Mouse (Mus musculus): ENCODE data around the gene Iqsec2. TPM values are rescaled to one million over a fixed set of nuclear protein-coding genes. Genes with fewer than 3 reads are reported as not detected.

Iqsec2 gene
- total and polyA plus RNA-seq, 2 experiments from 2014 or later: 7.5 to 23.2 TPM

GRCm38 (mm10) chrX:152164061-152164460 is 20.0 kb downstream of the Iqsec2 start:
- TF ChIP-seq CTCF (IDR thresholded peaks at IDR 0.05; ENCODE audit: low read depth): no peak
- Histone ChIP-seq H3K27ac (ENCODE audit: low read depth, low read length) (no peak overlapping the region), H3K9ac (no peak overlapping the region), H3K4me1 (ENCODE audit: insufficient read depth) (no peaks in the 10 kb centered on the region), H3K9me3 (ENCODE audit: low read length) (no peaks in the 10 kb centered on the region), H3K4me3 (ENCODE audit: low read depth, low read length) (no peak overlapping the region), H3K27me3 (ENCODE audit: insufficient read depth, low read length) (no peaks in the 10 kb centered on the region; the same call in 1 of the 2 replicates), H3K4me2 (ENCODE audit: low read depth) (no peak overlapping the region), H3K36me3 (ENCODE audit: insufficient read depth) (no peaks in the 10 kb centered on the region)
- no peak for ATAC-seq
- DNase-seq: no peak

GRCm38 (mm10) chrX:152166161-152166560 is 22.1 kb downstream of the Iqsec2 start:
- no peak overlapping the region for H3K4me2 ChIP-seq (ENCODE audit: low read depth)
- DNase-seq (no peak), ATAC-seq (no peak)
- H3K27me3 ChIP-seq (ENCODE audit: insufficient read depth, low read length): no peaks in the 10 kb centered on the region; the same call in 1 of the 2 replicates
- no peak overlapping the region for H3K4me3 ChIP-seq (ENCODE audit: low read depth, low read length)
- H3K4me1 ChIP-seq (ENCODE audit: insufficient read depth): no peaks in the 10 kb centered on the region
- TF ChIP-seq CTCF (IDR thresholded peaks at IDR 0.05; ENCODE audit: low read depth): no peak
- whole genome bisulfite sequencing: 70% methylated on average over 6 of the region's 6 CpGs
- no peak overlapping the region for H3K9ac ChIP-seq
- no peaks in the 10 kb centered on the region for H3K36me3 ChIP-seq (ENCODE audit: insufficient read depth)
- H3K9me3 ChIP-seq (ENCODE audit: low read length): no peaks in the 10 kb centered on the region
- H3K27ac ChIP-seq (ENCODE audit: low read depth, low read length): no peak overlapping the region

- Histone ChIP-seq H3K36me3 (ENCODE audit: insufficient read depth) (no peaks in the 10 kb centered on the region), H3K9ac (no peak overlapping the region), H3K27me3 (ENCODE audit: insufficient read depth, low read length) (peaks cover 4% of the 10 kb centered on the region; the same call in 1 of the 2 replicates), H3K4me2 (ENCODE audit: low read depth) (no peak overlapping the region), H3K27ac (ENCODE audit: low read depth, low read length) (no peak overlapping the region), H3K4me1 (ENCODE audit: insufficient read depth) (no peaks in the 10 kb centered on the region), H3K9me3 (ENCODE audit: low read length) (no peaks in the 10 kb centered on the region), H3K4me3 (ENCODE audit: low read depth, low read length) (no peak overlapping the region)
- ATAC-seq (no peak), DNase-seq (no peak)
- WGBS: 84% methylated on average over 1 of the region's 1 CpGs
- TF ChIP-seq CTCF (IDR thresholded peaks at IDR 0.05; ENCODE audit: low read depth): no peak
Observed at GRCm38 (mm10) chrX:152168521-152168920, 24.5 kb downstream of the Iqsec2 start.

GRCm38 (mm10) chrX:152171041-152172026 is 27.3 kb downstream of the Iqsec2 start:
- H3K27me3 ChIP-seq (ENCODE audit: insufficient read depth, low read length): peaks cover 4% of the 10 kb centered on the region; the same call in 1 of the 2 replicates
- H3K4me3 ChIP-seq (ENCODE audit: low read depth, low read length): no peak overlapping the region
- TF ChIP-seq CTCF (IDR thresholded peaks at IDR 0.05; ENCODE audit: low read depth): no peak
- H3K9ac ChIP-seq: no peak overlapping the region
- no peak overlapping the region for H3K27ac ChIP-seq (ENCODE audit: low read depth, low read length)
- DNase-seq (no peak), ATAC-seq (peak; percentile 74)
- WGBS: 72% methylated on average over 6 of the region's 6 CpGs
- no peaks in the 10 kb centered on the region for H3K4me1 ChIP-seq (ENCODE audit: insufficient read depth)
- no peak overlapping the region for H3K4me2 ChIP-seq (ENCODE audit: low read depth)
- H3K36me3 ChIP-seq (ENCODE audit: insufficient read depth): no peaks in the 10 kb centered on the region
- no peaks in the 10 kb centered on the region for H3K9me3 ChIP-seq (ENCODE audit: low read length)

GRCm38 (mm10) chrX:152172487-152172935 is 28.4 kb downstream of the Iqsec2 start:
- TF ChIP-seq CTCF (IDR thresholded peaks at IDR 0.05; ENCODE audit: low read depth): no peak
- ATAC-seq: peak; percentile 32
- H3K36me3 ChIP-seq (ENCODE audit: insufficient read depth): no peaks in the 10 kb centered on the region
- 57% methylated on average over 3 of the region's 3 CpGs for whole genome bisulfite sequencing
- H3K4me3 ChIP-seq (ENCODE audit: low read depth, low read length): no peak overlapping the region
- no peak overlapping the region for H3K27ac ChIP-seq (ENCODE audit: low read depth, low read length)
- H3K9me3 ChIP-seq (ENCODE audit: low read length): no peaks in the 10 kb centered on the region
- H3K4me1 ChIP-seq (ENCODE audit: insufficient read depth): no peaks in the 10 kb centered on the region
- H3K27me3 ChIP-seq (ENCODE audit: insufficient read depth, low read length): peaks cover 4% of the 10 kb centered on the region; the same call in 1 of the 2 replicates
- H3K4me2 ChIP-seq (ENCODE audit: low read depth): no peak overlapping the region
- H3K9ac ChIP-seq: no peak overlapping the region
- DNase-seq: no peak

GRCm38 (mm10) chrX:152175284-152175683 is 31.2 kb downstream of the Iqsec2 start:
- WGBS: 35% methylated on average over 3 of the region's 3 CpGs
- no peak overlapping the region for H3K4me2 ChIP-seq (ENCODE audit: low read depth)
- H3K27ac ChIP-seq (ENCODE audit: low read depth, low read length): no peak overlapping the region
- peaks cover 4% of the 10 kb centered on the region; the same call in 1 of the 2 replicates for H3K27me3 ChIP-seq (ENCODE audit: insufficient read depth, low read length)
- no peaks in the 10 kb centered on the region for H3K36me3 ChIP-seq (ENCODE audit: insufficient read depth)
- no peak overlapping the region for H3K9ac ChIP-seq
- DNase-seq: peak; percentile 42
- peak; percentile 65 for TF ChIP-seq CTCF (IDR thresholded peaks at IDR 0.05; ENCODE audit: low read depth)
- peak; percentile 88 for ATAC-seq
- no peak overlapping the region for H3K4me3 ChIP-seq (ENCODE audit: low read depth, low read length)
- H3K4me1 ChIP-seq (ENCODE audit: insufficient read depth): no peaks in the 10 kb centered on the region
- no peaks in the 10 kb centered on the region for H3K9me3 ChIP-seq (ENCODE audit: low read length)

- DNase-seq: no peak
- Histone ChIP-seq H3K9ac (no peak overlapping the region), H3K36me3 (ENCODE audit: insufficient read depth) (no peaks in the 10 kb centered on the region), H3K27me3 (ENCODE audit: insufficient read depth, low read length) (0 out of 2 replicates have a peak, but pooled peaks cover 1% of the 10 kb centered on the region), H3K4me1 (ENCODE audit: insufficient read depth) (no peaks in the 10 kb centered on the region), H3K4me2 (ENCODE audit: low read depth) (no peak overlapping the region), H3K4me3 (ENCODE audit: low read depth, low read length) (no peak overlapping the region), H3K9me3 (ENCODE audit: low read length) (no peaks in the 10 kb centered on the region), H3K27ac (ENCODE audit: low read depth, low read length) (no peak overlapping the region)
- ATAC-seq: no peak
- no peak for TF ChIP-seq CTCF (IDR thresholded peaks at IDR 0.05; ENCODE audit: low read depth)
- 96% methylated on average over 2 of the region's 2 CpGs for WGBS
Observed at GRCm38 (mm10) chrX:152177897-152178296, 33.8 kb downstream of the Iqsec2 start.
